In the genomic region with DNA sequence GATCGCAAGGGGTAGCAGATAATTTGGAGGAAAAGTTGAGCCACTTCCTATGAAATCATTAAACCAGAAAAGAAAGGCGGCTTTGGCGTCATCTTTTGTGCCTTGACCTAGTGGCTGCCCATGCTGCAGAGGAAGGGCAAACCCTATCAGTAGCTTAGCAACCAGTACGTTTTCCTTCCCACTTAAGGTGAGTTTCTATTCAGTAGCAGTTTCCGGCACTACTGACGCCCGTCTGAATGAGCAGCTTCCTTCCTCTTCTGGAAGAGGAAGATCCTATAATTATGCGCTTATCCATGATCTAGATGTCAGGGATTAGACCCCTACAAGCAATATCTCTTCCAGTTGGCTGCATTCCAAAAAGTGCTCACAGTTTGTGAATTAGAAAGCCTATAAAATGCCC, we compare ENCODE assay signal across 11 mouse cellular contexts.
DNase-seq lines count a peak whose midpoint lies in the region; ATAC-seq and TF ChIP-seq lines count a peak whose summit lies in the region.
"Had no signal": no experiment of that assay in that cellular context is flagged by ENCODE, and none has a peak within 500 bp of the region (broad histone marks: within the 10 kb centered on the region; RNA-seq: fewer than 3 reads in every experiment).

No protein-coding gene starts in this region.

- no peaks in the 10 kb centered on the region for H3K4me1 ChIP-seq in liver, adult 2 months (ENCODE audit: control insufficient read depth, insufficient read depth, low read length)
- no peaks in the 10 kb centered on the region for H3K4me1 ChIP-seq in liver, postnatal 0 days (ENCODE audit: insufficient read depth)
- H3K4me1 ChIP-seq in kidney, postnatal 0 days (replicated peaks; ENCODE audit: insufficient read depth, low read length) = no peaks in the 10 kb centered on the region
- H3K4me1 ChIP-seq: limb, embryonic 10.5 days had no signal

- no peak for TF ChIP-seq CTCF in liver, adult 2 months (IDR thresholded peaks at IDR 0.05; ENCODE audit: low read depth, low read length)
- TF ChIP-seq CTCF in liver, postnatal 0 days (IDR thresholded peaks at IDR 0.05; ENCODE audit: low read depth) = no peak
- TF ChIP-seq CTCF in kidney, postnatal 0 days (IDR thresholded peaks at IDR 0.05; ENCODE audit: low read depth) = no peak

- ATAC-seq in liver, postnatal 0 days = no peak
- no peak for ATAC-seq in kidney, postnatal 0 days (replicated peaks; ENCODE audit: low FRiP score, low read depth)
- ATAC-seq: forebrain, embryonic 16.5 days had no signal

- no peak overlapping the region for H3K9ac ChIP-seq in liver, adult 2 months (ENCODE audit: low read depth, low read length)
- H3K9ac ChIP-seq in liver, postnatal 0 days (replicated peaks) = no peak overlapping the region
- H3K9ac ChIP-seq in kidney, postnatal 0 days (ENCODE audit: low read depth, low read length) = no peak overlapping the region

- TF ChIP-seq POLR2A in liver, adult 2 months (IDR thresholded peaks at IDR 0.05; ENCODE audit: extremely low read depth, insufficient read depth, low read length) = no peak

- no peaks in the 10 kb centered on the region for H3K9me3 ChIP-seq in liver, postnatal 0 days (ENCODE audit: low read length)
- no peaks in the 10 kb centered on the region for H3K9me3 ChIP-seq in kidney, postnatal 0 days (replicated peaks; ENCODE audit: low read length)
- H3K9me3 ChIP-seq: limb, embryonic 10.5 days had no signal

- H3K4me3 ChIP-seq in liver, adult 2 months (ENCODE audit: insufficient read depth, low read depth, low read length) = no peak overlapping the region
- no peak overlapping the region for H3K4me3 ChIP-seq in liver, postnatal 0 days (ENCODE audit: low read depth, low read length)
- no peak overlapping the region for H3K4me3 ChIP-seq in kidney, postnatal 0 days (replicated peaks; ENCODE audit: low read depth, low read length)
- H3K4me3 ChIP-seq: limb, embryonic 10.5 days had no signal

- no peaks in the 10 kb centered on the region for H3K36me3 ChIP-seq in liver, adult 2 months (ENCODE audit: control insufficient read depth, insufficient read depth, low read length)
- no peaks in the 10 kb centered on the region for H3K36me3 ChIP-seq in liver, postnatal 0 days (replicated peaks; ENCODE audit: insufficient read depth, low read length)
- no peaks in the 10 kb centered on the region for H3K36me3 ChIP-seq in kidney, postnatal 0 days (ENCODE audit: insufficient read depth, low read length)
- H3K36me3 ChIP-seq: limb, embryonic 10.5 days had no signal

- no peak overlapping the region for H3K27ac ChIP-seq in liver, adult 2 months (replicated peaks; ENCODE audit: insufficient read depth, low read depth, low read length)
- H3K27ac ChIP-seq in liver, postnatal 0 days (ENCODE audit: low read depth) = no peak overlapping the region
- no peak overlapping the region for H3K27ac ChIP-seq in kidney, postnatal 0 days
- H3K27ac ChIP-seq: limb, embryonic 10.5 days had no signal

- H3K79me2 ChIP-seq in liver, adult 2 months (ENCODE audit: control insufficient read depth, insufficient read depth, low read length) = no peaks in the 10 kb centered on the region

- WGBS in liver, adult 2 months = 61% methylated on average over 8 of the region's 8 CpGs
- WGBS in liver, postnatal 0 days (ENCODE audit: insufficient replicate concordance) = 32% methylated on average over 8 of the region's 8 CpGs
- 62% methylated on average over 8 of the region's 8 CpGs for WGBS in kidney, postnatal 0 days

- H3K4me2 ChIP-seq in liver, postnatal 0 days (ENCODE audit: low read depth, low read length) = no peak overlapping the region
- H3K4me2 ChIP-seq in kidney, postnatal 0 days (ENCODE audit: low read length) = no peak overlapping the region

- no peak for TF ChIP-seq EP300 in liver, postnatal 0 days (IDR thresholded peaks at IDR 0.05; ENCODE audit: low read depth)

- no peaks in the 10 kb centered on the region for H3K27me3 ChIP-seq in liver, adult 2 months (ENCODE audit: control insufficient read depth, insufficient read depth, low read length)
- no peaks in the 10 kb centered on the region for H3K27me3 ChIP-seq in liver, postnatal 0 days (ENCODE audit: insufficient read depth, low read length)
- H3K27me3 ChIP-seq in kidney, postnatal 0 days (ENCODE audit: insufficient read depth, low read length) = no peaks in the 10 kb centered on the region

- DNase-seq in cerebellum, postnatal 10 days = peak; percentile 1 to 2
- no peak for DNase-seq in cerebellum, adult 11 months
- DNase-seq in liver, adult 2 months (ENCODE audit: extremely low read depth, low read depth, low spot score) = peak; percentile 9
- DNase-seq in liver, postnatal 0 days = no peak
- DNase-seq in adrenal gland, postnatal 10 days = peak; percentile 7
- DNase-seq in kidney, postnatal 0 days (ENCODE audit: low spot score) = peak; percentile 58
- no peak for DNase-seq in testis, postnatal 14 days (ENCODE audit: low spot score)
- no peak for DNase-seq in adipocyte (ENCODE audit: low spot score)
- DNase-seq: B cell, adult 2 months had no signal

Comparison
In these comparisons a context has a peak if more than half of its experiments do, and no peak if none do; other contexts are left out.
1. DNase-seq: peak in cerebellum, postnatal 10 days (2 of 2), liver, adult 2 months (single experiment), adrenal gland, postnatal 10 days (single experiment) and kidney, postnatal 0 days (single experiment); none in cerebellum, adult 11 months (single experiment), liver, postnatal 0 days (single experiment), testis, postnatal 14 days (single experiment) and adipocyte (single experiment).